Mouse (Mus musculus) forelimb bud, embryonic 11.5 days (tissue): ENCODE data around the gene Tspan32.

ENCODE experiments used
- DNase-seq: peaks from one replicate; pipeline ENCODE4 v3.0.0-alpha.2; 2012; ENCODE audit warnings: low read depth, low spot score

Gene Tspan32

GRCm38 (mm10) chr7:143007599-143008369 lies 2.9 kb downstream of the Tspan32 start:
- peak; percentile 96 for DNase-seq

- DNase-seq: peak; percentile 86
These were observed 3.6 kb downstream of the Tspan32 start for GRCm38 (mm10) chr7:143008370-143008926.

GRCm38 (mm10) chr7:143008996-143009665 lies 4.3 kb downstream of the Tspan32 start:
- DNase-seq: peak; percentile 87

- no peak for DNase-seq
These were observed 5.2 kb downstream of the Tspan32 start for GRCm38 (mm10) chr7:143009996-143010395.

GRCm38 (mm10) chr7:143011226-143011625 lies 6.4 kb downstream of the Tspan32 start:
- no peak for DNase-seq

GRCm38 (mm10) chr7:143012230-143012875 lies 7.5 kb downstream of the Tspan32 start:
- no peak for DNase-seq

GRCm38 (mm10) chr7:143013420-143014178 lies 8.8 kb downstream of the Tspan32 start:
- no peak for DNase-seq

- no peak for DNase-seq
These were observed 10.2 kb downstream of the Tspan32 start for GRCm38 (mm10) chr7:143014862-143015659.

- DNase-seq: no peak
These were observed 11.0 kb downstream of the Tspan32 start for GRCm38 (mm10) chr7:143015755-143016423.

GRCm38 (mm10) chr7:143016424-143017142 lies 11.7 kb downstream of the Tspan32 start:
- no peak for DNase-seq

GRCm38 (mm10) chr7:143017181-143017580 lies 12.3 kb downstream of the Tspan32 start:
- DNase-seq: no peak

- no peak for DNase-seq
These were observed 15.2 kb downstream of the Tspan32 start for GRCm38 (mm10) chr7:143020040-143020439.

- DNase-seq: no peak
These were observed 15.9 kb downstream of the Tspan32 start for GRCm38 (mm10) chr7:143020764-143021163.

GRCm38 (mm10) chr7:143021356-143022164 lies 16.7 kb downstream of the Tspan32 start:
- DNase-seq: no peak

- DNase-seq: no peak
These were observed 18.7 kb downstream of the Tspan32 start for GRCm38 (mm10) chr7:143023499-143023898.

GRCm38 (mm10) chr7:143024293-143024692 lies 19.4 kb downstream of the Tspan32 start:
- DNase-seq: no peak

GRCm38 (mm10) chr7:143025496-143025895 lies 20.6 kb downstream of the Tspan32 start:
- no peak for DNase-seq

- DNase-seq: no peak
These were observed 22.4 kb downstream of the Tspan32 start for GRCm38 (mm10) chr7:143027196-143027595.

GRCm38 (mm10) chr7:143031816-143032215 lies 27.0 kb downstream of the Tspan32 start:
- DNase-seq: no peak
